Mouse (Mus musculus) erythroblast, embryonic 14.5 days (primary cell): ENCODE data around the gene Tle2. TPM values are rescaled to one million over a fixed set of nuclear protein-coding genes. Genes with fewer than 3 reads are reported as not detected.
A peak's percentile ranks its signal among the peaks of the same experiment; 100 is the strongest.

Experiments used
- H3K27me3 ChIP-seq: 2 replicates; pipeline ENCODE4 v1.6.1; 2012; ENCODE audit warnings: inconsistent platforms; ENCODE audit not compliant: control insufficient read depth
- H3K36me3 ChIP-seq: 2 replicates; pipeline ENCODE4 v1.6.1; 2012; ENCODE audit warnings: mild to moderate bottlenecking, inconsistent platforms; ENCODE audit not compliant: control insufficient read depth
- H3K4me1 ChIP-seq: 2 replicates; pipeline ENCODE4 v1.6.1; 2012; ENCODE audit warnings: inconsistent platforms; ENCODE audit not compliant: control insufficient read depth
- H3K4me3 ChIP-seq: replicated peaks from 2 replicates; pipeline ENCODE3; 2012; ENCODE audit warnings: moderate library complexity, mild to moderate bottlenecking, inconsistent platforms
- H3K9me3 ChIP-seq: 2 replicates; pipeline ENCODE4 v1.6.1; 2012; ENCODE audit warnings: low read length, inconsistent platforms, mixed read lengths; ENCODE audit not compliant: control insufficient read depth
- GATA1 ChIP-seq: IDR thresholded peaks from 2 replicates; pipeline ENCODE4 v1.6.1; 2012; ENCODE audit warnings: low read length, inconsistent platforms, mixed read lengths
- TAL1 ChIP-seq: IDR thresholded peaks from 3 replicates; pipeline ENCODE4 v1.6.1; 2012; ENCODE audit warnings: low read length, inconsistent platforms, mixed read lengths
- polyA plus RNA-seq: library from polyadenylated mRNA; stranded (reverse); fragments of >175 nt; gene quantifications from 2 replicates; pipeline ENCODE4 v1.2.3, GENCODE M21; 2012

The Tle2 gene
- polyA plus RNA-seq, 1 experiment, result 0.10 TPM

GRCm38 (mm10) chr10:81626994-81627835 lies 52.9 kb downstream of the Tle2 start, which contains the start of gene Sirt6:
Gene Sirt6, minus strand, starts transcription at chr10:81627797.
- Histone ChIP-seq H3K9me3 (no peaks in the 10 kb centered on the region), H3K27me3 (no peaks in the 10 kb centered on the region), H3K36me3 (peaks cover 31% of the 10 kb centered on the region), H3K4me3 (peak within 1 kb of the TSS; percentile 72), H3K4me1 (peaks cover 53% of the 10 kb centered on the region)
- TF ChIP-seq GATA1 (no peak), TAL1 (no peak)

GRCm38 (mm10) chr10:81627836-81628220 lies 53.5 kb downstream of the Tle2 start:
- peaks cover 25% of the 10 kb centered on the region for H3K36me3 ChIP-seq
- peak overlapping the region; percentile 72 for H3K4me3 ChIP-seq
- TF ChIP-seq GATA1 (no peak), TAL1 (no peak)
- peaks cover 55% of the 10 kb centered on the region for H3K4me1 ChIP-seq
- no peaks in the 10 kb centered on the region for H3K9me3 ChIP-seq
- H3K27me3 ChIP-seq, result no peaks in the 10 kb centered on the region

GRCm38 (mm10) chr10:81628390-81628789 lies 54.0 kb downstream of the Tle2 start, which contains the start of gene Ankrd24:
Gene Ankrd24, plus strand, starts transcription at chr10:81628540.
- TF ChIP-seq GATA1, result no peak
- TF ChIP-seq TAL1, result no peak
- Histone ChIP-seq H3K36me3 (peaks cover 24% of the 10 kb centered on the region), H3K4me3 (peak within 1 kb of the TSS; percentile 72), H3K4me1 (peaks cover 58% of the 10 kb centered on the region), H3K9me3 (no peaks in the 10 kb centered on the region), H3K27me3 (no peaks in the 10 kb centered on the region)

GRCm38 (mm10) chr10:81633253-81634099 lies 59.1 kb downstream of the Tle2 start:
- peaks cover 32% of the 10 kb centered on the region for H3K4me1 ChIP-seq
- TF ChIP-seq GATA1 (no peak), TAL1 (no peak)
- peaks cover 4% of the 10 kb centered on the region for H3K27me3 ChIP-seq
- H3K36me3 ChIP-seq, result no peaks in the 10 kb centered on the region
- peak overlapping the region; percentile 63 for H3K4me3 ChIP-seq
- H3K9me3 ChIP-seq, result no peaks in the 10 kb centered on the region

GRCm38 (mm10) chr10:81636338-81636737 lies 62.0 kb downstream of the Tle2 start:
- H3K9me3 ChIP-seq, result no peaks in the 10 kb centered on the region
- peaks cover 4% of the 10 kb centered on the region for H3K27me3 ChIP-seq
- H3K4me3 ChIP-seq, result no peak overlapping the region
- H3K36me3 ChIP-seq, result no peaks in the 10 kb centered on the region
- peaks cover 30% of the 10 kb centered on the region for H3K4me1 ChIP-seq
- TF ChIP-seq GATA1 (no peak), TAL1 (no peak)

GRCm38 (mm10) chr10:81638101-81638500 lies 63.7 kb downstream of the Tle2 start:
- peaks cover 4% of the 10 kb centered on the region for H3K27me3 ChIP-seq
- TF ChIP-seq TAL1, result no peak

More at GRCm38 (mm10) chr10:81638101-81638500, 63.7 kb downstream of the Tle2 start:
- Histone ChIP-seq H3K4me3 (no peak overlapping the region), H3K9me3 (no peaks in the 10 kb centered on the region), H3K36me3 (no peaks in the 10 kb centered on the region), H3K4me1 (peaks cover 41% of the 10 kb centered on the region)

Other genes starting within 250 kb of the Tle2 start
- 0.04 TPM in 1 of 2 replicates, not detected in the other for gene Tbxa2r, start 245.8 kb upstream of the Tle2 start, polyA plus RNA-seq
- gene Gipc3, start 231.3 kb upstream of the Tle2 start, polyA plus RNA-seq, result 0.01 TPM in 1 of 2 replicates, not detected in the other
- 52.7 and 55.8 TPM in 2 replicates for gene Hmg20b, start 224.1 kb upstream of the Tle2 start, polyA plus RNA-seq
- 6.7 and 7.2 TPM in 2 replicates for gene Mfsd12, start 217.1 kb upstream of the Tle2 start, polyA plus RNA-seq
- gene 4930404N11Rik, start 208.7 kb upstream of the Tle2 start, polyA plus RNA-seq, result 3.2 and 5.6 TPM in 2 replicates
- 62.5 and 67.4 TPM in 2 replicates for gene Fzr1, start 196.0 kb upstream of the Tle2 start, polyA plus RNA-seq
- 29.2 and 34.1 TPM in 2 replicates for gene Dohh, start 190.1 kb upstream of the Tle2 start, polyA plus RNA-seq
- gene Gm48551, start 190.1 kb upstream of the Tle2 start, polyA plus RNA-seq, result 0.08 and 0.20 TPM in 2 replicates
- 0.26 and 0.80 TPM in 2 replicates for gene Gm48552, start 185.6 kb upstream of the Tle2 start, polyA plus RNA-seq
- 0.09 TPM in 1 of 2 replicates, not detected in the other for gene Smim24, start 181.5 kb upstream of the Tle2 start, polyA plus RNA-seq
- gene Nfic, start 118.9 kb upstream of the Tle2 start, polyA plus RNA-seq, result 0.55 and 0.94 TPM in 2 replicates
- not detected in 2 replicates for gene Celf5, start 91.9 kb upstream of the Tle2 start, polyA plus RNA-seq
- gene Ncln, start 78.2 kb upstream of the Tle2 start, polyA plus RNA-seq, result 6.2 and 7.9 TPM in 2 replicates
- gene S1pr4, start 74.4 kb upstream of the Tle2 start, polyA plus RNA-seq, result 0.04 and 0.05 TPM in 2 replicates
- gene Gna15, start 50.3 kb upstream of the Tle2 start, polyA plus RNA-seq, result 0.14 and 0.24 TPM in 2 replicates
- 1.2 and 1.5 TPM in 2 replicates for gene Gna11, start 29.4 kb upstream of the Tle2 start, polyA plus RNA-seq
- 152 and 158 TPM in 2 replicates for gene Aes, start 15.1 kb upstream of the Tle2 start, polyA plus RNA-seq
- 0.27 and 0.28 TPM in 2 replicates for gene Tle6, start 26.5 kb downstream of the Tle2 start, polyA plus RNA-seq
- 0.05 and 0.07 TPM in 2 replicates for gene BC025920, start 31.7 kb downstream of the Tle2 start, polyA plus RNA-seq
- 6.6 and 6.9 TPM in 2 replicates for gene Sirt6, start 53.2 kb downstream of the Tle2 start, polyA plus RNA-seq
- 0.18 and 0.21 TPM in 2 replicates for gene Ankrd24, start 54.0 kb downstream of the Tle2 start, polyA plus RNA-seq
- gene Gm10778, start 74.5 kb downstream of the Tle2 start, polyA plus RNA-seq, result 0.01 TPM in 2 replicates
- gene Zfp433, start 130.3 kb downstream of the Tle2 start, polyA plus RNA-seq, result 0.08 TPM in 1 of 2 replicates, not detected in the other
- gene Gm3055, start 196.6 kb downstream of the Tle2 start, polyA plus RNA-seq, result not detected in 2 replicates
- gene Gm4767, start 237.6 kb downstream of the Tle2 start, polyA plus RNA-seq, result not detected in 2 replicates